Mouse (Mus musculus): ENCODE data around the gene Lrrc74b. TPM values are rescaled to one million over a fixed set of nuclear protein-coding genes. Genes with fewer than 3 reads are reported as not detected.

Gene Lrrc74b
- polyA plus RNA-seq, 1 experiment from 2014 or later, result 0.44 TPM

GRCm38 (mm10) chr16:17496499-17497305 is 64.3 kb downstream of the Lrrc74b start:
- H3K27me3 ChIP-seq (replicated peaks; ENCODE audit: control insufficient read depth, insufficient read depth, low read length), result no peaks in the 10 kb centered on the region
- no peaks in the 10 kb centered on the region for H3K4me1 ChIP-seq (replicated peaks; ENCODE audit: control insufficient read depth, insufficient read depth, low read length)
- no peak overlapping the region for H3K4me2 ChIP-seq (replicated peaks; ENCODE audit: low read depth)
- no peaks in the 10 kb centered on the region for H3K9me3 ChIP-seq (ENCODE audit: control insufficient read depth)
- no peak for TF ChIP-seq CTCF (IDR thresholded peaks at IDR 0.05; ENCODE audit: low read depth)
- no peak overlapping the region for H3K4me3 ChIP-seq (ENCODE audit: low read depth, low read length)
- H3K9ac ChIP-seq (ENCODE audit: low read depth, low read length), result no peak overlapping the region
- 47% methylated on average over 2 of the region's 2 CpGs for WGBS
- H3K27ac ChIP-seq (ENCODE audit: low read depth, low read length), result no peak overlapping the region
- H3K36me3 ChIP-seq (ENCODE audit: control insufficient read depth, insufficient read depth), result no peaks in the 10 kb centered on the region
- no peak for ATAC-seq

Other genes with a start within 250 kb of the Lrrc74b start
- gene Serpind1, start 229.9 kb downstream of the Lrrc74b start, polyA plus RNA-seq (2015; fragmentation: Nextera tagmentation; extraction: Ambion mirVana), result 0.09 and 0.14 TPM in 2 replicates
- gene Snap29, start 155.3 kb downstream of the Lrrc74b start, polyA plus RNA-seq (2015; fragmentation: Nextera tagmentation; extraction: Ambion mirVana), result 15.5 and 16.8 TPM in 2 replicates
- gene Pi4ka, start 154.9 kb downstream of the Lrrc74b start, polyA plus RNA-seq (2015; fragmentation: Nextera tagmentation; extraction: Ambion mirVana), result 20.5 and 23.3 TPM in 2 replicates
- gene Crkl, start 109.3 kb downstream of the Lrrc74b start, polyA plus RNA-seq (2015; fragmentation: Nextera tagmentation; extraction: Ambion mirVana), result 29.9 and 36.9 TPM in 2 replicates
- gene Aifm3, start 71.6 kb downstream of the Lrrc74b start, polyA plus RNA-seq (2015; fragmentation: Nextera tagmentation; extraction: Ambion mirVana), result 7.2 and 8.6 TPM in 2 replicates
- 129 and 137 TPM in 2 replicates for gene Lztr1, start 52.6 kb downstream of the Lrrc74b start, polyA plus RNA-seq (2015; fragmentation: Nextera tagmentation; extraction: Ambion mirVana)
- gene Thap7, start 30.1 kb downstream of the Lrrc74b start, polyA plus RNA-seq (2015; fragmentation: Nextera tagmentation; extraction: Ambion mirVana), result 65.1 and 67.4 TPM in 2 replicates
- 0.73 and 1.1 TPM in 2 replicates for gene P2rx6, start 638 bp upstream of the Lrrc74b start, polyA plus RNA-seq (2015; fragmentation: Nextera tagmentation; extraction: Ambion mirVana)
- 28.3 and 31.0 TPM in 2 replicates for gene Slc7a4, start 22.0 kb upstream of the Lrrc74b start, polyA plus RNA-seq (2015; fragmentation: Nextera tagmentation; extraction: Ambion mirVana)
- 8.7 and 9.0 TPM in 2 replicates for gene Smpd4, start 58.1 kb upstream of the Lrrc74b start, polyA plus RNA-seq (2015; fragmentation: Nextera tagmentation; extraction: Ambion mirVana)
- 8.0 and 9.4 TPM in 2 replicates for gene Ccdc74a, start 85.2 kb upstream of the Lrrc74b start, polyA plus RNA-seq (2015; fragmentation: Nextera tagmentation; extraction: Ambion mirVana)
- gene Med15, start 171.6 kb upstream of the Lrrc74b start, polyA plus RNA-seq (2015; fragmentation: Nextera tagmentation; extraction: Ambion mirVana), result 26.6 TPM in 2 replicates
- gene Klhl22, start 198.4 kb upstream of the Lrrc74b start, polyA plus RNA-seq (2015; fragmentation: Nextera tagmentation; extraction: Ambion mirVana), result 29.0 and 29.9 TPM in 2 replicates
- gene Scarf2, start 236.0 kb upstream of the Lrrc74b start, polyA plus RNA-seq (2015; fragmentation: Nextera tagmentation; extraction: Ambion mirVana), result 6.3 and 6.9 TPM in 2 replicates

All from intestine, postnatal 0 days (tissue).